Mouse (Mus musculus) CH12.LX (cell line): ENCODE measurements around the gene Ugt1a10. TPM values are rescaled to one million over a fixed set of nuclear protein-coding genes. Genes with fewer than 3 reads are reported as not detected.

Experiments
- DNase-seq: peaks from one replicate; pipeline ENCODE4 v3.0.0-alpha.2; 2013; ENCODE audit errors: extremely low read depth
- H3K27ac ChIP-seq: 2 replicates; pipeline ENCODE4 v1.5.1; 2012; ENCODE audit warnings: low read depth, mild to moderate bottlenecking, control low read depth, moderate library complexity; ENCODE audit not compliant: insufficient read depth
- H3K27me3 ChIP-seq: replicated peaks from 2 replicates; pipeline ENCODE3; 2012; ENCODE audit warnings: inconsistent platforms
- H3K36me3 ChIP-seq, 2 experiments: replicated peaks in 1 of 2; 2 replicates each; pipeline versions ENCODE3 to v1.6.1; 2012; ENCODE audit warnings: inconsistent platforms in 1 of 2, low read length in 1 of 2, mild to moderate bottlenecking in 1 of 2, mixed read lengths in 1 of 2, moderate library complexity in 1 of 2; ENCODE audit not compliant: control insufficient read depth in 1 of 2, insufficient read depth in 1 of 2
- H3K4me1 ChIP-seq, 2 experiments: 2 replicates each; pipeline ENCODE4 v1.6.1; 2012; ENCODE audit warnings: inconsistent platforms in 1 of 2, moderate library complexity in 1 of 2; ENCODE audit not compliant: insufficient read depth in 2 of 2, control insufficient read depth in 1 of 2
- H3K4me2 ChIP-seq: 2 replicates; pipeline ENCODE4 v1.6.1; 2012; ENCODE audit warnings: low read depth, mild to moderate bottlenecking, control low read depth; ENCODE audit not compliant: poor library complexity, insufficient read depth, severe bottlenecking
- H3K4me3 ChIP-seq, 3 experiments: fragments of 150-350 bp in 1 of 3; sonication (generic) in 1 of 3; replicated peaks in 1 of 3; 2 replicates each; pipeline versions ENCODE3 to v1.5.1; 2011 to 2012; ENCODE audit warnings: low read depth in 2 of 3, low read length in 2 of 3, mild to moderate bottlenecking in 2 of 3, moderate library complexity in 2 of 3, control low read depth in 1 of 3, improper control_type of control experiment in 1 of 3, inconsistent platforms in 1 of 3, mixed read lengths in 1 of 3; ENCODE audit not compliant: poor library complexity in 1 of 3
- H3K79me2 ChIP-seq: replicated peaks from 2 replicates; pipeline ENCODE4 v1.6.1; 2012; ENCODE audit warnings: mild to moderate bottlenecking, moderate library complexity; ENCODE audit not compliant: control insufficient read depth, poor library complexity, insufficient read depth, severe bottlenecking; ENCODE audit errors: extremely low read depth
- H3K9ac ChIP-seq: 2 replicates; pipeline ENCODE4 v1.6.1; 2012; ENCODE audit warnings: low read depth, mild to moderate bottlenecking, control low read depth, moderate library complexity; ENCODE audit not compliant: insufficient read depth
- H3K9me3 ChIP-seq: replicated peaks from 2 replicates; pipeline ENCODE3; 2012; ENCODE audit warnings: low read length, inconsistent platforms, mixed read lengths
- CHD2 ChIP-seq: IDR thresholded peaks from 2 replicates; pipeline ENCODE4 v1.6.1; 2011; ENCODE audit warnings: low read length, improper control_type of control experiment
- E2F4 ChIP-seq: IDR thresholded peaks from 2 replicates; pipeline ENCODE4 v1.6.1; 2011; ENCODE audit warnings: low read depth, low read length, improper control_type of control experiment; ENCODE audit not compliant: insufficient replicate concordance
- ELF1 ChIP-seq: IDR thresholded peaks from 2 replicates; pipeline ENCODE4 v1.6.1; 2014; ENCODE audit warnings: low read depth, mild to moderate bottlenecking, inconsistent platforms, low read length, improper control_type of control experiment
- ETS1 ChIP-seq: conservative IDR thresholded peaks from 2 replicates; pipeline ENCODE4 v1.6.1; 2012; ENCODE audit warnings: low read depth, mild to moderate bottlenecking, inconsistent platforms, low read length, improper control_type of control experiment, moderate library complexity
- GABPA ChIP-seq: IDR thresholded peaks from 2 replicates; pipeline ENCODE4 v1.6.1; 2012; ENCODE audit warnings: low read depth, low read length, improper control_type of control experiment, inconsistent platforms; ENCODE audit not compliant: insufficient replicate concordance
- IRF4 ChIP-seq: IDR thresholded peaks from 2 replicates; pipeline ENCODE4 v1.6.1; 2014; ENCODE audit warnings: low read depth, mild to moderate bottlenecking, inconsistent platforms, low read length, improper control_type of control experiment
- JUN ChIP-seq: IDR thresholded peaks from 2 replicates; pipeline ENCODE4 v1.6.1; 2011; ENCODE audit warnings: low read depth, mild to moderate bottlenecking, low read length, improper control_type of control experiment, moderate library complexity; ENCODE audit not compliant: insufficient read depth
- MAFK ChIP-seq: IDR thresholded peaks from 2 replicates; pipeline ENCODE4 v1.6.1; 2011; ENCODE audit warnings: low read length, improper control_type of control experiment; ENCODE audit not compliant: insufficient replicate concordance
- MAZ ChIP-seq: IDR thresholded peaks from 2 replicates; pipeline ENCODE4 v1.6.1; 2012; ENCODE audit warnings: low read depth, mild to moderate bottlenecking, inconsistent platforms, low read length, improper control_type of control experiment, moderate library complexity
- MXI1 ChIP-seq: IDR thresholded peaks from 2 replicates; pipeline ENCODE4 v1.6.1; 2011; ENCODE audit warnings: mild to moderate bottlenecking, low read depth, low read length, improper control_type of control experiment
- NELFE ChIP-seq: IDR thresholded peaks from 2 replicates; pipeline ENCODE4 v1.6.1; 2011; ENCODE audit warnings: low read depth, low read length, improper control_type of control experiment
- NRF1 ChIP-seq: IDR thresholded peaks from 2 replicates; pipeline ENCODE4 v1.6.1; 2014; ENCODE audit warnings: low read depth, mild to moderate bottlenecking, inconsistent platforms, low read length, improper control_type of control experiment, moderate library complexity
- POLR2AphosphoS2 ChIP-seq: IDR thresholded peaks from 2 replicates; pipeline ENCODE4 v1.6.1; 2011; ENCODE audit warnings: low read depth, low read length, improper control_type of control experiment
- RAD21 ChIP-seq: IDR thresholded peaks from 2 replicates; pipeline ENCODE4 v1.6.1; 2011; ENCODE audit warnings: low read depth, mild to moderate bottlenecking, low read length, improper control_type of control experiment, moderate library complexity
- RCOR1 ChIP-seq: conservative IDR thresholded peaks from 2 replicates; pipeline ENCODE4 v1.6.1; 2012; ENCODE audit warnings: low read depth, mild to moderate bottlenecking, inconsistent platforms, low read length, improper control_type of control experiment
- UBTF ChIP-seq: IDR thresholded peaks from 2 replicates; pipeline ENCODE4 v1.6.1; 2012; ENCODE audit warnings: low read depth, mild to moderate bottlenecking, inconsistent platforms, low read length, improper control_type of control experiment, moderate library complexity
- ZC3H11A ChIP-seq: IDR thresholded peaks from 2 replicates; pipeline ENCODE4 v1.6.1; 2012; ENCODE audit warnings: low read depth, mild to moderate bottlenecking, inconsistent platforms, low read length, improper control_type of control experiment
- ZMIZ1 ChIP-seq: IDR thresholded peaks from 2 replicates; pipeline ENCODE4 v1.6.1; 2012; ENCODE audit warnings: low read depth, mild to moderate bottlenecking, inconsistent platforms, low read length, improper control_type of control experiment
- dilution Hi-C: fragments of 300-500 bp; cut with MboI; formaldehyde crosslinking; loops from 2 replicates; pipeline ENCODE4 v1.14.3; 2020; ENCODE audit warnings: low sequenced_read_pairs; ENCODE audit not compliant: extremely low pct_unique_long_range_greater_than_20kb, extremely low pct_ligation_motif_present
- in situ Hi-C: fragments of 300-500 bp; cut with MboI; formaldehyde crosslinking; loops from 3 replicates; pipeline ENCODE4 v1.14.3; 2019; ENCODE audit warnings: low sequenced_read_pairs, low pct_ligation_motif_present, low pct_unique_long_range_greater_than_20kb, mixed read lengths
- polyA plus RNA-seq: library from polyadenylated mRNA; unstranded; fragments of >175 nt; gene quantifications from 2 replicates; pipeline ENCODE4 v1.2.1, GENCODE M21; 2012; ENCODE audit warnings: low read depth; ENCODE audit not compliant: insufficient read length
- total RNA-seq, 2 experiments: library from RNA; depleted of rRNA; stranded (reverse); fragments of 300-350 nt in 1 of 2; fragments of >200 nt in 1 of 2; gene quantifications; 2 replicates each; pipeline ENCODE4 v1.2.3; 2012 to 2014

The Ugt1a10 gene
- total and polyA plus RNA-seq, 3 experiments, result not detected

- H3K27me3 ChIP-seq, result peaks cover 8% of the 10 kb centered on the region
- no peak for DNase-seq
- TF ChIP-seq MAFK (no peak), NRF1 (no peak), MAZ (no peak), CHD2 (no peak), GABPA (no peak)
- no peaks in the 10 kb centered on the region for H3K79me2 ChIP-seq
- no peak overlapping the region for H3K27ac ChIP-seq
- H3K36me3 ChIP-seq, result no peaks in the 10 kb centered on the region
- no peak overlapping the region for H3K9ac ChIP-seq
- dilution Hi-C loops, result no loop called here
- H3K4me2 ChIP-seq, result no peak overlapping the region
- H3K4me1 ChIP-seq, result 0 out of 4 replicates have a peak, but pooled peaks cover 0 to 2% of the 10 kb centered on the region in 2 experiments
- H3K9me3 ChIP-seq, result peaks cover 72% of the 10 kb centered on the region
- H3K4me3 ChIP-seq, result no peak overlapping the region
- in situ Hi-C loops, result no loop called here
Measured at GRCm38 (mm10) chr1:88231803-88232499, 176.8 kb downstream of the Ugt1a10 start.

GRCm38 (mm10) chr1:88232664-88233380 lies 177.6 kb downstream of the Ugt1a10 start:
- Histone ChIP-seq H3K36me3 (no peaks in the 10 kb centered on the region), H3K4me2 (no peak overlapping the region), H3K4me1 (no peaks in the 10 kb centered on the region), H3K27me3 (peaks cover 15% of the 10 kb centered on the region)
- no peak for DNase-seq
- no peak for TF ChIP-seq NELFE
- no peak for TF ChIP-seq JUN
- no peak for TF ChIP-seq RCOR1
- no peak for TF ChIP-seq UBTF
- no peak for TF ChIP-seq MXI1
- TF ChIP-seq MAFK, result no peak
- no peak for TF ChIP-seq E2F4
- no peak for TF ChIP-seq CHD2
- TF ChIP-seq ELF1, result no peak
- TF ChIP-seq POLR2AphosphoS2, result no peak
- no peak for TF ChIP-seq GABPA
- no peak for TF ChIP-seq IRF4
- no peak for TF ChIP-seq ZC3H11A
- TF ChIP-seq ZMIZ1, result no peak
- no peak for TF ChIP-seq ETS1
- no peak for TF ChIP-seq RAD21
- no peak for TF ChIP-seq NRF1
- TF ChIP-seq, all 38 proteins: peak for 0
- peaks cover 76% of the 10 kb centered on the region for H3K9me3 ChIP-seq
- no peaks in the 10 kb centered on the region for H3K79me2 ChIP-seq
- H3K27ac ChIP-seq, result no peak overlapping the region
- no peak overlapping the region for H3K9ac ChIP-seq
- dilution Hi-C loops, result no loop called here
- no peak overlapping the region for H3K4me3 ChIP-seq
- in situ Hi-C loops, result no loop called here
